Mouse (Mus musculus): ENCODE measurements around the gene Tef.

Tef gene

GRCm38 (mm10) chr15:81828426-81829207, 26.4 kb downstream of the Tef start:
- DNase-seq (ENCODE audit: low spot score), result no peak

- no peak for DNase-seq (ENCODE audit: low spot score)
Measured at GRCm38 (mm10) chr15:81829208-81829580, 27.0 kb downstream of the Tef start.

GRCm38 (mm10) chr15:81830530-81830929, 28.3 kb downstream of the Tef start:
- no peak for DNase-seq (ENCODE audit: low spot score)

- DNase-seq (ENCODE audit: low spot score), result peak; percentile 97
Measured at GRCm38 (mm10) chr15:81831136-81831825, 29.1 kb downstream of the Tef start.

GRCm38 (mm10) chr15:81832219-81832618, 30.0 kb downstream of the Tef start:
- DNase-seq (ENCODE audit: low spot score), result no peak

- DNase-seq (ENCODE audit: low spot score), result no peak
Measured at GRCm38 (mm10) chr15:81833481-81833880, 31.3 kb downstream of the Tef start.

- no peak for DNase-seq (ENCODE audit: low spot score)
Measured at GRCm38 (mm10) chr15:81834171-81834841, 32.1 kb downstream of the Tef start.

GRCm38 (mm10) chr15:81835007-81835880, 33.0 kb downstream of the Tef start:
- DNase-seq (ENCODE audit: low spot score), result no peak

GRCm38 (mm10) chr15:81836124-81836821, 34.1 kb downstream of the Tef start:
- no peak for DNase-seq (ENCODE audit: low spot score)

GRCm38 (mm10) chr15:81836966-81837920, 35.0 kb downstream of the Tef start:
- no peak for DNase-seq (ENCODE audit: low spot score)

GRCm38 (mm10) chr15:81838554-81839235, 36.5 kb downstream of the Tef start:
- DNase-seq (ENCODE audit: low spot score), result no peak

GRCm38 (mm10) chr15:81839634-81840033, 37.4 kb downstream of the Tef start:
- DNase-seq (ENCODE audit: low spot score), result peak; percentile 90

GRCm38 (mm10) chr15:81840306-81840705, 38.1 kb downstream of the Tef start:
- DNase-seq (ENCODE audit: low spot score), result no peak

GRCm38 (mm10) chr15:81842275-81842674, 40.1 kb downstream of the Tef start:
- DNase-seq (ENCODE audit: low spot score), result no peak

GRCm38 (mm10) chr15:81845033-81845625, 42.9 kb downstream of the Tef start:
- DNase-seq (ENCODE audit: low spot score), result no peak

- peak; percentile 92 for DNase-seq (ENCODE audit: low spot score)
Measured at GRCm38 (mm10) chr15:81845724-81846123, 43.5 kb downstream of the Tef start.

- no peak for DNase-seq (ENCODE audit: low spot score)
Measured at GRCm38 (mm10) chr15:81846755-81847154, 44.5 kb downstream of the Tef start.

- DNase-seq (ENCODE audit: low spot score), result no peak
Measured at GRCm38 (mm10) chr15:81847161-81847560, 44.9 kb downstream of the Tef start.

- no peak for DNase-seq (ENCODE audit: low spot score)
Measured at GRCm38 (mm10) chr15:81847861-81848260, 45.6 kb downstream of the Tef start.

Data from MN1 (cell line).